In genomic region chr8:121881921-121882320, GRCm38 (mm10) we compare ENCODE assay signal across 15 mouse cellular contexts.
"Had no signal": no experiment of that assay in that cellular context is flagged by ENCODE, and none has a peak within 500 bp of the region (broad histone marks: within the 10 kb centered on the region; RNA-seq: fewer than 3 reads in every experiment).

No protein-coding gene starts in this region.

- H3K4me2 ChIP-seq: limb, embryonic 15.5 days; liver, embryonic 12.5 days; midbrain, embryonic 11.5 days; midbrain, embryonic 15.5 days had no signal

- DNase-seq: kidney, adult 18-20 months; kidney, postnatal 10 days; kidney, postnatal 4 days; lung, adult 18-20 months; lung, postnatal 4 days; right cerebral cortex, postnatal 25 days; thymus, adult 2 months; thymus, postnatal 36 days had no signal

- H3K4me3 ChIP-seq: layer of hippocampus, adult 2 months; left cerebral cortex, adult 2 months; limb, embryonic 15.5 days; liver, embryonic 12.5 days; midbrain, embryonic 15.5 days had no signal

- H3K9ac ChIP-seq: limb, embryonic 15.5 days; liver, embryonic 12.5 days; midbrain, embryonic 15.5 days had no signal

- H3K9me3 ChIP-seq: limb, embryonic 15.5 days; liver, embryonic 12.5 days; midbrain, embryonic 15.5 days had no signal

- ATAC-seq: liver, embryonic 12.5 days; lung, postnatal 0 days; midbrain, embryonic 15.5 days had no signal

- H3K27ac ChIP-seq: layer of hippocampus, adult 2 months; left cerebral cortex, adult 2 months; limb, embryonic 15.5 days; liver, embryonic 12.5 days; midbrain, embryonic 15.5 days had no signal

- H3K4me1 ChIP-seq: midbrain, embryonic 15.5 days had no signal

- H3K27me3 ChIP-seq: limb, embryonic 15.5 days; liver, embryonic 12.5 days; midbrain, embryonic 15.5 days had no signal
